Mouse (Mus musculus): ENCODE results near the gene Cs.

Gene Cs

GRCm38 (mm10) chr10:128376455-128377211 is 39.1 kb downstream of the Cs start, which contains the start of gene Ankrd52:
Gene Ankrd52 (plus strand): TSS chr10:128377115.
- DNase-seq (ENCODE audit: low spot score), result peak; percentile 83

GRCm38 (mm10) chr10:128377222-128377939 is 39.8 kb downstream of the Cs start:
- DNase-seq (ENCODE audit: low spot score), result peak; percentile 55

GRCm38 (mm10) chr10:128377940-128378448 is 40.5 kb downstream of the Cs start:
- no peak for DNase-seq (ENCODE audit: low spot score)

DNA sequence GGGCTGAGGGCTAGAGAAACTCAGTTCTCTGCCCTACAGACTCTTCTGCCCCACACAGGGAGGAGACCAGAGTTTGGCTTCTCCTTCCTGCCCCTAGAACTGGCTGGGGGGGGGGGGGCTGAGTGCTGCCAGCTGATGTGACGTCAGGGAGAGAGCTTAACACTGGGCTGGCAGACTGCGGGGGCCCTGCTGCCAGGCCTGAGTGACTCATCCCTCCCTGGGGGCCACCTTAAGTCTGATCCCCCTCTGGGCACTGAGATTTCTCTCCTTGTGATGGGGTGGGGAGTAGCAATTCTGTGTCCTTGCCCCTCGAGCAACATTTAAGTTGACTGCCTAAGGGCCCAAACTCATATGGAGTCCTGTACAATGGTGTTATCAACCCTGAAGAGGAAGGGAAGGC is 40.9 kb downstream of the Cs start:
- DNase-seq (ENCODE audit: low spot score), result no peak

DNA sequence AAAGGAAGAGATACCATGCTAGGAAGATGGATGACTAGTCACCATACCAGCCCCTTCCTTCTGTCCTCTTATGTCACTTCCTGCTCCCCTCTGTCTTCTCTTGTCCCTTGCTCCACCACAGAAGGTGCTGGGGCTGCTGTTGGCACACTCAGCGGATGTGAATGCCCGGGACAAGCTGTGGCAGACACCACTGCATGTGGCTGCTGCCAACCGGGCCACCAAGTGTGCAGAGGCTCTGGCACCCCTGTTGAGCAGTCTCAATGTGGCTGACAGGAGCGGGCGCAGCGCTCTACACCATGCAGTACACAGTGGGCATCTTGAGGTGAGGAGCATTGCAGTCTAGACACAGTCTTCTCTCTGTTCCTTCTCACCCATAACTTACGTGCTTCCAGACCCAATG is 41.7 kb downstream of the Cs start:
- DNase-seq (ENCODE audit: low spot score), result no peak

DNA sequence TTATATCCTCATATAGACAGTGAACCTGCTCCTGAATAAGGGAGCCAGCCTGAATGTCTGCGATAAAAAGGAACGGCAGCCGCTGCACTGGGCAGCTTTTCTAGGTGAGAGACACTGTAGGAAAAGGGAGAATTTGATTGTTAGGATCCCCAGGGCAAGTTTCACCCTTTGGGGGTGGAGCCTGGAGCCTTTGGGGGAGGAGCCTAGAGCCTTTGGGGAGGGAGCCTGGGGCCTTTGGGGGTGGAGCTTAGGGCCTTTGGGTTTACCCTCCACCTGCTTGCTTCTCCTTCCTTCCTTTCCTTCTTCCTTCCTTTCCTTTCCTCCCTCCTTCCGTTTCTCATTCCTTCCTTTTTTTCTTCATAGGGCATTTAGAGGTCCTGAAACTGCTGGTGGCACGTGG is 43.0 kb downstream of the Cs start:
- DNase-seq (ENCODE audit: low spot score), result no peak

DNA sequence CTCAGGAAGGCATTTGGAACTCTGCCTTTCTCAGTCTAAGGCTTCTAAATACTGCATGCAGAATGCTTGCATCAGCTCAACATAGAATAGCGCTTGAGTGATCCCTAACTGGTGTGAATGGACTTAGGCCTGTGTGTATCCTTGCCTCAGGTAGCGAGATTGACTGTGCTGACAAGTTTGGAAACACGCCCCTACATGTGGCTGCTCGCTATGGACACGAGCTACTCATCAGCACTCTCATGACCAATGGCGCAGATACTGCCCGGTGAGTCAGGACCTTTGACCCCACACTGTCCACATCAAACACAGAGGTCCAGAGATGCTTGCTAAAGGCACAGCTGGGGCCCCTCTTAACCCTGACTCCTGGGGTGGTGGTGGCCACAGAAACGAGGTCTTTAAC is 44.9 kb downstream of the Cs start:
- DNase-seq (ENCODE audit: low spot score), result peak; percentile 59

DNA sequence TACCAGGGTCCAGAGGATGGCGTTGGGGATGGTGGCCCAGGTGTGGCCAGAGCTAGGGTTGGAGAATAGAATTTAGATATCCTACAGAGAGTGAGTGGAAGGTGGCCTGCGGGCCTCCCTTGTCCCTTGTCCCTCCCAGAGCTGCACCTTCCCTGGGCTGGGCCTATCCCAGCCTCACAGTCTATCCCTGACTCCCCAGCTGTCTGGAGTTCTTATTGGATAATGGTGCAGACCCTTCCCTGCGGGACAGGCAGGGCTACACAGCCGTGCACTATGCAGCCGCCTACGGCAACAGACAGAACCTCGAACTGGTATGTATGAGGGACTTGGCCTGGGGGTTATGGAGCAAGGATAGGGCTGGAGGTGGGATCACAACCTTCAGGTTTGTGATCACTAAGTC is 48.4 kb downstream of the Cs start:
- no peak for DNase-seq (ENCODE audit: low spot score)

DNA sequence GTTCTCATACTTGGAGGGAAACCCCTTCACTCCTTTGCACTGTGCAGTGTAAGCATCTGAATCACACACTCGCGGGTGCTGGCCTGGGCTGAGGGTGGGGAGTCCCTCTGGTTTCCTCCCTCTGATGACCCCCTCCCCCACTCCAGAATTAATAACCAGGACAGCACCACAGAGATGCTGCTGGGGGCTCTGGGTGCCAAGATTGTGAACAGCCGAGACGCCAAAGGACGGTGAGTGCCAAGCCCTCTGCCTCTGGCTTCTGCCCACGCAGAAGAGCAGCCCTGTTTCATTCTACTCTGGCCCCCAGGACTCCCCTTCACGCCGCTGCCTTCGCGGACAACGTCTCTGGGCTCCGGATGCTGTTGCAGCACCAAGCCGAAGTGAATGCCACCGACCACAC is 51.4 kb downstream of the Cs start:
- no peak for DNase-seq (ENCODE audit: low spot score)

GRCm38 (mm10) chr10:128389570-128389969 is 52.0 kb downstream of the Cs start:
- DNase-seq (ENCODE audit: low spot score), result no peak

GRCm38 (mm10) chr10:128390366-128390765 is 52.8 kb downstream of the Cs start:
- DNase-seq (ENCODE audit: low spot score), result no peak

DNA sequence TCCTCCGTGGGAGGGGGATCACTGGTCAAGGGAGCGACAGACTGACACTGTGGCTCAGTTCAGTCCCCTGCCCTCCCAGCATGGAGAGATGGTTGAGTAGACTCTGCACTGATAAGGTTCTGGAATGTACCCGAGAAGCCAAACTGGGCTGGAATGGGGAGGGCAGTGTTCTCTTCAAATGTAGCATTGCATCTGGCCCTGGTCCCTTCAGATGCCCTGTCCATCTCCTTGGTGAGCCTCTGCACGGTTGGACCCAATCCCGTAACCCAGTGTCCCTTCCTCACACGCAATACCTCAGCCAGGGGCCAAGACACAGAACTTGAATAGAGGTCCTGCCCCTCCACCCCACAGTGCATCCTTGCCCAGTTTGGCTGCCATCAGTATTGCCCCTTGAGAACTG is 54.3 kb downstream of the Cs start:
- DNase-seq (ENCODE audit: low spot score), result no peak

DNA sequence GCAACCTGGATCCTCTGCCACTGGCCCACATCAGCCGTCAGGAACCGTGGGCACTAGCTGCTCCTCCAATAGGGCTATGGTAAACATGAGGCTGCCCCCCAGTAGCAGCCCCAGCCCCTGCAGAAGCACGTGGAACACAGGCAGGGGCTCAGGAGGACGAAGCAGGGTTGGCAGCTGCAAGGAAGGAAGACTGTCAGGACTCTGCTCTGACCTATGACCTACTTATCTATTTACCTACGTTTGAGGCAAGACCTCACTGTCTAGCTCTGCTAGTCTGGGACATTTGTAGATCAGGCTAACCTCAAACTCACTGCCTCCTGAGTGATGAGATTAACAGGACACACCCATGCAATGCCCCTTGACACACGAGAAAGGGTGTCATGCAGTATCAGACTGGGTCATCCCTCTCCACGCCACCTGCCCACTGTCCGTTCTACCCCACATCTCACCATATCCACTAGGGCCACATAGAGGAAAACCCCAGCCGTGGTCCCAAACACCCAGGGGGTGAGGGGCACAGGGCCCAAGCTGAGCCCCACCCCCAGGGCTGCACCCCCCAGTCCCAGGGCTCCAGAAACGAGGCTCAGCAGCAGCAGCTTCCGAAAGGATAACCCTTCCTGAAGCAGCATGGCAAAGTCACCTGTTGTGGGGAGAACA is 58.6 kb downstream of the Cs start:
- peak; percentile 74 for DNase-seq (ENCODE audit: low spot score)

- DNase-seq (ENCODE audit: low spot score), result peak; percentile 76
Observed at GRCm38 (mm10) chr10:128396716-128397264, 59.3 kb downstream of the Cs start.

DNA sequence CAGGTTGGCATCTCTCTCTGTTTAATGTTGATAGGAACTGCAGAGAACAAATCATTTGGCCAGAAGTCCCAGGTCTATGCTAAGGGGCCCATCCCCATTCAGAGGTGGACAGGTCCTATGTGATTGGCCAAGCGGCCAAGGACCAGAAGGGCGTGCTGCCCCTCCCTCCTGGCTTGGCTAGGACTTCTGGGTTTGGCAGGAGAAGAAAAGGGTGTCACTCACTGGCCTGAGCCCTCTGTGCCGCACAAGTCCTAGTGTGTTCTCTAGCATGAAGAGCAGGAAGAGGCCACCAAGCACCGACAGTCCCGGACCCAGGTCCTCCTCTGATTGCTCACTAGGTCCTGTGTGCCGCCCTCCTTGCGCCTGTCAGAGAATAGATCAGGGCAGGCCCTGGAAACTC is 59.9 kb downstream of the Cs start:
- DNase-seq (ENCODE audit: low spot score), result no peak

- DNase-seq (ENCODE audit: low spot score), result peak; percentile 91
Observed at GRCm38 (mm10) chr10:128400338-128400737, 62.8 kb downstream of the Cs start.

DNA sequence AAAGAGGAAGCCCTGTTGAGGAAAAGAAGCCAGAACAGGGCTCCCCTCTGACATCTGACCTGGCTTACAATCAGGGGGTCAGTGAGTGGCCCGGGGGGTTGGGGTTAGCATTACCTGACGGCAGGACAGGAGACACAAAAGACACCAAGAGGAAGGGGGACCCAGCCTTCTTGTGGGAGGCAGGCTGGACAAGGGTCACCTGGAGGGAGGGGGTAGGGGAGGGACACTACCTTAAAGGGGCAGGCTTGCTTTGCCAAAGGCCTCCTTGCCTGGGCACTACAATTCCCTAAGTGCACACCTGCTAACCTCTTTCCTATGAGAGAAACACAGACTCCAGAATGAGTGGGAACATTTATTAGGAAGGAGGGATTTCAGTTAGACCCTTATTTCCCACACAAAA is 63.5 kb downstream of the Cs start, which contains the start of gene Slc39a5:
Slc39a5 (minus strand) TSS at position 174 of the 400 bp plus-strand sequence.
- peak; percentile 80 for DNase-seq (ENCODE audit: low spot score)

DNA sequence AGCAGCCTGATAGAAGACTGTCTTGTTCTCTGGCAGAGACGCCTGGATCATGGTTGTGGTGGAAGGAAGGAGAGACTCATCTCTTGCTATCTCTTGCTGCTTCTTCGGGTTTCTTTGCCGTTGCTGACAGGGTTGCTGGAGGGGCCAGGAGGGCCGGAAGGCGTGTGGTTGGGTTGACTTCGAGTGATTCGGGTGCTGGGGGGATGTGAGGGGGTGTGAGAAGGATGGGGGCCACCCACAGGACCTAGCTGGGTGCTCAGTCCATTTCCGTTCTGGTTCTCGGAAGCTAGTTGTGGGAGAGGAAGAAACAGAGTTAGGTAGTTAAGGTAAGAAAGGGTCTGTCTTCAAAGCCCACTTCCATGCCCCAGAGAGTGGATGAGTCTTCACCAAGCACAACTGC is 64.1 kb downstream of the Cs start:
- no peak for DNase-seq (ENCODE audit: low spot score)

DNA sequence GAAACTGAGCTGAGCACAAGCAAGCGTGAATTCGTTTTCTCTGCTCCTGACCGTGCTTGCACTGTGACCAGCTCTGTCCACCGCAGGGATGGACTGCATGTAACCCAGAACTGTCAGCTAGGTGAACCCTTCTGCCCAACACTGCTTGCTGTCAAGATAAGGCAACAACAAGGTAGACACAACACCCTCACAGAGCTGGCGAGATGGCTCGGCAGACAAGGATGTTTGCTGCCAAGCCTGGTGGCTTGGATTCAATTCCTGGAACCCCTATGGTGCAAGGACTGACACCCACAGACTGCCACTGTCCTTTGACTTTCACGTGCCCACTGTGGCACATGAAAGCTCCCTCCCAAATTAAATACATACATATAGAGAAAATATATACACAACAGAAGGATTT is 66.4 kb downstream of the Cs start:
- no peak for DNase-seq (ENCODE audit: low spot score)

DNA sequence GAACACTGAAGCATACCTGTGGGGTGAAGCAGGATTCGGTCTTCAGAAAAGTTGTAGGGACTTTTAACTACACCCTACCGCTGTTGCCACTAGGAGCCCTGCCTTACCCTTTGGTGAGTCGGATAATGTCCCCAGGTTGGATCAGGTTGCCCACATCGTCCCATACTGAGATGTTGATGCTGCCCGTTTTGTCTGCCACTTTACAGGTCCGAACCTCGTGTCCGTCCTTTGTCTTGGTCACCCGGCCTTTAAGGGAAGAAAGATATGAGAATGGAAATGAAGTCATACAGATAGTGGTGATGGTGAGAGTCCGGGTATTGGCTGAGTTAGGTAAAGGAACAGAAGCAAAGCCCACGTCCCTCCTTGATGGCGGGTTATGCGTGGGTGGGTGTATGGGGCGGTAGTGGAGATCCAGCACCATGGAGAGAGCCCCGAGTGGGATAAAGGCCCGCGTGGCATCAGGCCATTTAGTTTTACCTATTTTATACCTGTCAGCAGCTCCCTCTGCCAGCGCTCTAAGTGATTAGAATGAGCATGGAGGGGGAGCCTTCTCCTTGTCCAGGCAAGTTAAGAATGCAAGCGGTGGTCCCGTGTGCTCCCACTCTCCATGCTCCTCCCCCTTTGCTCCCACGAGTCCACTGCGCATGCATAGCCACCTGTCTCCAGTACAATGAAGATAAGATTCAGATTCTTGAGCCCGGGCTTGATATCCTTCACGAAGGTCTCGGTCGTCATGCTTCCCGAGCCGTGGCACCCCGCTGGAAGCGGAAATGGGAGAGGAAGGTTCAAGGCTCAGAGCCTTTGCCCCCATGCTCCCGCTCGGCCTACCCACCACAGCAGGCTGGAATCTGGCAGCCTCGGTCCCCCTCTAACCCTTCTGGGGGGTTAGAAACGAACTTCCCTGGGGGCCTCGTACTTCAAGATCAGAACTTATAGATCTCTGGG is 71.3 kb downstream of the Cs start:
- no peak for DNase-seq (ENCODE audit: low spot score)
